Mouse (Mus musculus): ENCODE results near the gene Metrn. TPM values are rescaled to one million over a fixed set of nuclear protein-coding genes. Genes with fewer than 3 reads are reported as not detected.
A peak's percentile ranks its signal among the peaks of the same experiment; 100 is the strongest.

Gene Metrn
- total and polyA plus RNA-seq, 3 experiments, result 16.9 to 50.1 (median 23.7) TPM

DNA sequence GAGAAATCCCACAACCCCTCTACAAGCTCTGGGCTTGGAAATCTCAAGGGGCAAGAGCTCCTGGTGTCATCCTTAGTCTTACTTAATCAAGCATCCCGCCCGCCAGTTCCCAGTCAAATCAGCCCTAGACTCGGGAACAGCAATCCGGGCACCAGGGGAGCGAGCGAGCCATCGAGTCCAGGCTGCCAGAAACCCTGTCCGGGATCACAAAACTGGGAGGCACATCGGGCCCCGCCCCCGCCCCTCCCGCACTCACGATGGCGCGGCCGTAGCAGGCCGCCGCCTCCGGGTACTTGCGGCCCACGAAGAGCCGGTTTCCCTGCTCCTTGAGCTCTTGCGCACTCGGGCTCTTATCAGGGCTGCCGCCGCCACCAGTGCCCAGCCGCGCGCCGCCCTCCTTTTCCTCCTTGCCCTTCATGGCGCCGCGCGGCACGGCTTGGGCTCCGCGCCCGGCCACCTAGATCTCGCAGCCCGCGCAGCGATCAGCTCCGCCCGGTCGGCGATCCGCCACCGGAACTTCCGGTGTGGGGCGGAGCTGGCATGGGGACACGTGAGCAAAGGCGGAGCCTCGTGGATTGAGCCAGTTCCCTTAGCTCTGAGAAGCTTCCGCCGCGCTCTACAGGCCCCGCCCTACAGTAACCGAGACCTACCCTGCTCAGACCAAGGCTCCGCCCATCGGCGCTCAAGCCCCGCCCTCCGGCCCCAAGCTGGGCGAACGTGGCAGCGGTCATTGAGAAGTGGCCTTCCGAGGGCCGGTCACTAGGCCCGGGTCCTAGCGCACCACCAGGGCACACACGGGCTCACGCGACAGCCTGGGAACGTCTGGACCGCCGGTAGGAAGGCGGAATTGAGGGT is 35.7 kb upstream of the Metrn start:
- H3K4me2 ChIP-seq (ENCODE audit: insufficient read depth, low read depth, poor library complexity, severe bottlenecking), result peak overlapping the region; percentile 85
- peak overlapping the region; percentile 47 for H3K27ac ChIP-seq (ENCODE audit: insufficient read depth, low read depth)
- no peaks in the 10 kb centered on the region for H3K9me3 ChIP-seq (replicated peaks; ENCODE audit: low read length)
- TF ChIP-seq USF2 (conservative IDR thresholded peaks at IDR 0.05; ENCODE audit: low read depth, low read length), result peak; percentile 87
- peak; percentile 86 for TF ChIP-seq MAX (IDR thresholded peaks at IDR 0.05; ENCODE audit: low read length)
- no peak for TF ChIP-seq RAD21 (IDR thresholded peaks at IDR 0.05; ENCODE audit: low read depth, low read length)
- peak; percentile 89 for TF ChIP-seq ELF1 (IDR thresholded peaks at IDR 0.05; ENCODE audit: low read depth, low read length)
- TF ChIP-seq ZKSCAN1 (IDR thresholded peaks at IDR 0.05; ENCODE audit: borderline replicate concordance, low read depth, low read length), result no peak
- peak; percentile 80 for TF ChIP-seq HCFC1 (IDR thresholded peaks at IDR 0.05; ENCODE audit: low read depth, low read length)
- TF ChIP-seq NRF1 (IDR thresholded peaks at IDR 0.05; ENCODE audit: low read depth, low read length), result peak; percentile 41; the same call in 1 of the 2 replicates
- TF ChIP-seq ZMIZ1 (IDR thresholded peaks at IDR 0.05; ENCODE audit: low read depth, low read length), result peak; percentile 90
- TF ChIP-seq CHD1 (IDR thresholded peaks at IDR 0.05; ENCODE audit: low read depth, low read length), result no peak
- no peak for TF ChIP-seq ZNF384 (IDR thresholded peaks at IDR 0.05; ENCODE audit: low read depth, low read length)
- TF ChIP-seq KAT2A (IDR thresholded peaks at IDR 0.05; ENCODE audit: insufficient replicate concordance, low read length), result 0 out of 2 replicates have a peak, but pooled peaks have one; percentile 69
- no peak for TF ChIP-seq SMC3 (IDR thresholded peaks at IDR 0.05; ENCODE audit: low read depth, low read length)
- no peak for TF ChIP-seq CHD2 (IDR thresholded peaks at IDR 0.05; ENCODE audit: low read length)
- TF ChIP-seq MYC (IDR thresholded peaks at IDR 0.05; ENCODE audit: low read depth, low read length), result peak; percentile 65; the same call in 1 of the 2 replicates
- no peak; the same call in 1 of the 2 replicates for TF ChIP-seq MAZ (IDR thresholded peaks at IDR 0.05; ENCODE audit: low read depth, low read length)
- peak; percentile 88 for TF ChIP-seq SIN3A (IDR thresholded peaks at IDR 0.05; ENCODE audit: low read length)
- TF ChIP-seq POLR2AphosphoS2 (IDR thresholded peaks at IDR 0.05; ENCODE audit: low read depth, low read length), result peak; percentile 92; the same call in 1 of the 2 replicates
- TF ChIP-seq MXI1 (IDR thresholded peaks at IDR 0.05; ENCODE audit: low read depth, low read length), result peak; percentile 91
- peak; percentile 82 for TF ChIP-seq NELFE (IDR thresholded peaks at IDR 0.05; ENCODE audit: low read depth, low read length)
- no peak for TF ChIP-seq EP300 (IDR thresholded peaks at IDR 0.05; ENCODE audit: low read length)
- peak; percentile 94 for TF ChIP-seq BHLHE40 (IDR thresholded peaks at IDR 0.05; ENCODE audit: low read depth, low read length)
- TF ChIP-seq TCF12 (IDR thresholded peaks at IDR 0.05; ENCODE audit: low read depth, low read length), result peak; percentile 59
- TF ChIP-seq ZC3H11A (IDR thresholded peaks at IDR 0.05; ENCODE audit: low read depth, low read length), result no peak
- no peak for TF ChIP-seq ETS1 (conservative IDR thresholded peaks at IDR 0.05; ENCODE audit: low read depth, low read length)
- TF ChIP-seq E2F4 (IDR thresholded peaks at IDR 0.05; ENCODE audit: insufficient replicate concordance, low read depth, low read length), result no peak
- peak; percentile 90 for TF ChIP-seq POLR2A (IDR thresholded peaks at IDR 0.05; ENCODE audit: low read depth, low read length)
- no peak for TF ChIP-seq JUN (IDR thresholded peaks at IDR 0.05; ENCODE audit: insufficient read depth, low read depth, low read length)
- TF ChIP-seq UBTF (IDR thresholded peaks at IDR 0.05; ENCODE audit: low read depth, low read length), result peak; percentile 76; the same call in 1 of the 2 replicates
- TF ChIP-seq IRF4 (IDR thresholded peaks at IDR 0.05; ENCODE audit: low read depth, low read length), result peak; percentile 17; the same call in 1 of the 2 replicates
- no peak for TF ChIP-seq RCOR1 (conservative IDR thresholded peaks at IDR 0.05; ENCODE audit: low read depth, low read length)
- TF ChIP-seq USF1 (IDR thresholded peaks at IDR 0.05; ENCODE audit: low read depth, low read length), result peak; percentile 92
- TF ChIP-seq MEF2A (IDR thresholded peaks at IDR 0.05; ENCODE audit: borderline replicate concordance, low read depth, low read length), result peak; percentile 41; the same call in 1 of the 2 replicates
- peak overlapping the region; percentile 90 for H3K9ac ChIP-seq (ENCODE audit: insufficient read depth, low read depth)
- H3K36me3 ChIP-seq (replicated peaks in 1 of 2; ENCODE audit: control insufficient read depth in 1 of 2, insufficient read depth in 1 of 2, low read length in 1 of 2), result peaks cover 53 to 77% of the 10 kb centered on the region in 2 experiments
- peaks cover 21 to 45% of the 10 kb centered on the region in 2 experiments for H3K4me1 ChIP-seq (ENCODE audit: control insufficient read depth in 1 of 2, insufficient read depth in 2 of 2)
- peak; percentile 99 for DNase-seq (ENCODE audit: extremely low read depth)
- H3K4me3 ChIP-seq (replicated peaks in 1 of 3; ENCODE audit: low read depth in 2 of 3, low read length in 2 of 3, poor library complexity in 1 of 3), result peak overlapping the region; percentile 71 to 81 (median 81)
- in situ Hi-C loops (cut with MboI; ENCODE audit: low pct_ligation_motif_present, low pct_unique_long_range_greater_than_20kb, low sequenced_read_pairs) (no loop called here), dilution Hi-C loops (cut with MboI; ENCODE audit: extremely low pct_ligation_motif_present, extremely low pct_unique_long_range_greater_than_20kb, low sequenced_read_pairs) (no loop called here)
- peaks cover 14% of the 10 kb centered on the region for H3K79me2 ChIP-seq (replicated peaks; ENCODE audit: control insufficient read depth, extremely low read depth, insufficient read depth, poor library complexity, severe bottlenecking)
- H3K27me3 ChIP-seq (replicated peaks), result no peaks in the 10 kb centered on the region
